Mouse (Mus musculus): ENCODE results near the gene Gm12184. TPM values are rescaled to one million over a fixed set of nuclear protein-coding genes. Genes with fewer than 3 reads are reported as not detected.
A peak's percentile ranks its signal among the peaks of the same experiment; 100 is the strongest.
"Not testable (repeated sequence)": the region's sequence is repeated elsewhere in the genome, so short reads cannot be mapped to it uniquely, and the experiment has no call there.

Gm12184 gene
- 7.2 and 10.0 TPM in 2 replicates for polyA plus RNA-seq (2016; fragmentation: Nextera tagmentation; extraction: Ambion mirVana)

DNA sequence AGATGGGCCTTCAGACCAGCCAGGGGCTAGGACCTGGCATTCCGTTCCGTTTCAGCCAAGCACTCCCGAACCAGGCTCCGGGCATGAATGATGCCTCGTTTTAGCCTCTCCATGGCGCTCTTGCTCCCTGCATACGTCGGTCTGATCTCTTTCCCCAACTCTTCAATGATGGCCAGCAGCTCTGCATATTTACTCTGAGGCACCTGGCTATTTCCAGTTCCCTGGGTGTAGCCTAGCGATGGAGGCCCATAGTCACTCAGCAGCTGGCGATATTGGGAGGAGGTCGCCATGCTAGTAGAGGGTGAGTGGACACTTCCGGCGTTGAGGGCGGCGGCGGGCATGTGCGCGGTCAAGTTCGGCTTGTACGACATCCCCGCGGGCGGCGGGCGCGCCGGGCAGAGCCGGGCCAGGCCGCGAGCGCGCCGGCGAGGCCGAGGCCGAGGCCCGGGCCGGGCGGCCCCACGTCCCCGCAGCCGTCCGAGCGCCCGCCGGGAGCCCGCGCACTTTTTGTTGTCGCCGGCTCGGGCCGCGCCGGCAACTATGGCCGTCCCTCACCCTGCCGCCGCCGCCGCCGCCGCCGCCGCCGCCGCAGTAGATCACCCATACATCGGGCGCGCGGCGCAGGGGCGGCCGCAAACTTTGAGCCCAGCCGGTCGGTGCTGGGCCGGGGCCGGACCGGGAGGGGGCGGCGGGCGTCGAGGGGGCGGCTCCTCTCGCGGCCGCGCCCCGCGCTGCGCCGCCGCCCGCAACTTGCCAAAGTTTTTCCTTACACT lies at the start of gene Gm12184, which contains the start of gene Trim7:
Gene Gm12184 (minus strand): TSS at position 677 of the 773 bp plus-strand sequence.
Gene Trim7 (plus strand): TSS at position 162 of the 773 bp plus-strand sequence.
- WGBS, result under 1% methylated on average over 32 of the region's 92 CpGs
- Histone ChIP-seq H3K27ac (0 out of 2 replicates have a peak within 1 kb of the TSS, but pooled peaks have one; percentile 40), H3K4me3 (peak within 1 kb of the TSS; percentile 41), H3K9ac (peak within 1 kb of the TSS; percentile 45; the same call in 1 of the 2 replicates), H3K4me1 (peaks cover 13% of the 10 kb centered on the region), H3K4me2 (replicated peaks) (peak within 1 kb of the TSS; percentile 59), H3K27me3 (peaks cover 26% of the 10 kb centered on the region)
- not testable (repeated sequence) for H3K9me3 ChIP-seq (replicated peaks); H3K36me3 ChIP-seq
- peak; percentile 80 for ATAC-seq (ENCODE audit: low FRiP score)

DNA sequence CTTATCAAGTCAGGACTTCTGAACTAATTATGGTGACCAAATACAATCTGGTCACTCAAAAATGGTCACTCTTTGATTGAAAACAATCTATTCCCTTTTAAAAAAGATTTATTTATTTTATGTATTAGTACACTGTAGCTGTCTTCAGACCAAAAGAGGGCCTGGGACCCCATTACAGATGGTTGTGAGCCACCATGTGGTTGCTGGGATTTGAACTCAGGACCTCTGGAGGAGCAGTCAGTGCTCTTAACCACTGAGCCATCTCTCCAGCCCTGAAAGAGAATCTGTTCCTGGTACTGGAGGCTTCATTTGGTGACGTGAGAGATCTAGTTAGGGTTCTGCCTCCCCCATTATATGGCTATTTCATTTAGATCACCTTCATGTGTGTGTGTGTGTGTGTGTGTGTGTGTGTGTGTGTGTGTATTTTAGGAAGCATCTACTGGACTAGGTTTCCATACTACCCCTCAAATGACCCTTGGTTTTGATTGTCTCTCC lies 48.9 kb upstream of the Gm12184 start:
- 89% methylated on average over 1 of the region's 1 CpGs for whole genome bisulfite sequencing

DNA sequence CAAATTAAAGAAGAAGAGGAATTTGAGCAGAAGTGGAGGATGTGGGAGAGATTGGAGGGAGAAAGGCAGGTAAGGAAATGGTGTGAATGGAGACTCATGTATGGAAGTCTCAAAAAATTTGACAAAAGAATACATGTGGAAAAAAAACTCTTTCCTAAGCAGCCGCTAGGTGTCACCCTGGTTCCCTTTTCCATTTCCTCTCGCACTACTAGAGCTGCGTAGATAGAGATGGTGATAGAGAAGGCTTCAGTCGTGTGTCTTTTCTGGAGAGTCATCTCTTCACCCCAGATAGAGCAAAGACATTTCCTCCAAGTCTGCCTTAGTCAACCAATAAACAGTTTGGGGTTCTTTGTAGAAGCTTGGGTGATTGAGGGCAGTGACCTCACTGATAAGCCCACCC lies 48.0 kb upstream of the Gm12184 start:
- Histone ChIP-seq H3K9ac (no peak overlapping the region), H3K4me1 (peaks cover 13% of the 10 kb centered on the region; the same call in 1 of the 2 replicates), H3K4me3 (no peak overlapping the region), H3K9me3 (replicated peaks) (no peaks in the 10 kb centered on the region), H3K27ac (no peak overlapping the region), H3K4me2 (replicated peaks) (no peak overlapping the region), H3K36me3 (no peaks in the 10 kb centered on the region), H3K27me3 (peaks cover 17% of the 10 kb centered on the region)
- WGBS, result 2% methylated on average over 4 of the region's 4 CpGs
- peak; percentile 55; the same call in 1 of the 2 replicates for ATAC-seq (ENCODE audit: low FRiP score)

More for the DNA sequence above, 48.9 kb upstream of the Gm12184 start:
- not testable (repeated sequence) for ATAC-seq (ENCODE audit: low FRiP score); H3K9ac ChIP-seq; H3K4me3 ChIP-seq; H3K4me2 ChIP-seq (replicated peaks); H3K27ac ChIP-seq; H3K36me3 ChIP-seq; H3K9me3 ChIP-seq (replicated peaks)
- H3K4me1 ChIP-seq, result peaks cover 13% of the 10 kb centered on the region; the same call in 1 of the 2 replicates
- peaks cover 17% of the 10 kb centered on the region for H3K27me3 ChIP-seq

DNA sequence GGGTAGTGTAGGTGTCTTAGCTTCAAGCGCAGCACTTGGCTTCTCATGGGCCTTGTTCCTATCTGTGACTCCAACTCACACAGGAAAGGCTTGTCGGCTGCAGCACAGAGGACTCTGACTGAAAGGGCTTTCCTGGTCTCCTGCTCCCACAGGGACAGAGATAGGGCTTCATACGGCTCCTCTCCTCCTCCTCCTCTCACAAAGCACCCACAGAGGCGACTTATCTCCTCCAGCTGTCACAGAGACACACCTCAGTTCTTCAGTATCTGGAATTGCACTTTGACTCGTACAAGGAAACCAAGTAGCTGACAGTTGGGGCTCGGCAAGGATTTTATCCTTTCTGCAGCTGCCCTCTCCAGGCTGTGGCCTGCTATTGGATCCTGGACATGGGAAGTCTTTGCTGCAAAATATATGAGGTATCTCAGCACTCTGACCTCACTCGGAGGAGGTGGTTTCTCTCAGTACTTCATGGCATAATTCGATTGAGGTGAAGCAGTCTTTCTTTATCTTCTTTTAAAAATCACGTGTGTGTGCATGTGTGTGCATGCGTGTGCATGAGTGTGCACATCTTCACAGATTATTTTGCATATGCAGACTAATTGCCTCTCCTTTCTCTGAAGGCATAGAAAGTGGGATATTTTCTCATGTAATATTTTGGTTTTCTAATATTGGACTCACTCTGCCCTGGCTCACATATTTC lies 47.3 kb upstream of the Gm12184 start:
- peaks cover 13% of the 10 kb centered on the region; the same call in 1 of the 2 replicates for H3K4me1 ChIP-seq
- H3K36me3 ChIP-seq, result no peaks in the 10 kb centered on the region
- no peaks in the 10 kb centered on the region for H3K9me3 ChIP-seq (replicated peaks)
- no peak overlapping the region for H3K4me2 ChIP-seq (replicated peaks)
- no peak overlapping the region for H3K9ac ChIP-seq
- 74% methylated on average over 10 of the region's 10 CpGs for WGBS
- no peak overlapping the region for H3K27ac ChIP-seq
- H3K27me3 ChIP-seq, result peaks cover 17% of the 10 kb centered on the region
- ATAC-seq (ENCODE audit: low FRiP score), result no peak
- no peak overlapping the region for H3K4me3 ChIP-seq

DNA sequence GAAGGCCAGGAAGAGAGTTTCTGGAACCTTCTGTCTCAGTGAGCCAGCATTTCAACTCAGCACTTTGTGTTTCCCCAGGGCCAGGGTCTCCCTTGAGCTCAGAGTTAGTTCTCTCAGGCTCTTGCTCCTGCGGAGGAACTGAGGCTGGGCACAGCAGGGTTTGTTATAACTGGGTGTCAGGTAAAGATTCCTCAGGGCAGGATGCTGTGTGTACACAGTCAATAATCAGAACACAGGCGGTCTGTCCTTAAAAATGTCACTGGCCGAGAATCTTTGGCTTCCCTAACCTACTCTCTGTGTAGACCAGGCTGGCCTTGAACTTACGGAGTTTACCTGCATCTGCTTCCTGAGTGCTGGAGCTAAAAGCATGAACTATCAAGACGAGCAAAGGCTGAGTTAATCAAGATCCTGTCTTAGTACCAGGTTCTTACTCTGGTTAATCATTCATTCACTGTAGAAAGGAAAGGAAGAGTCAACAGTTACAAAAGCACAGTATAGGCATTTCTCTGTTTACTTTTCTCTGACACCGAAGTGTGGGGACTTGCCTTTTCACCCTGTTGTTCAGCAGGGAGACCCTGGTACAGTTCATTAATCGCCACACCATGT lies 46.3 kb upstream of the Gm12184 start:
- no peak overlapping the region for H3K27ac ChIP-seq
- H3K4me3 ChIP-seq, result no peak overlapping the region
- no peak for ATAC-seq (ENCODE audit: low FRiP score)
- H3K4me2 ChIP-seq (replicated peaks), result no peak overlapping the region
- peaks cover 13% of the 10 kb centered on the region; the same call in 1 of the 2 replicates for H3K4me1 ChIP-seq
- WGBS, result 76% methylated on average over 7 of the region's 7 CpGs
- H3K27me3 ChIP-seq, result peaks cover 17% of the 10 kb centered on the region
- no peak overlapping the region for H3K9ac ChIP-seq
- H3K36me3 ChIP-seq, result no peaks in the 10 kb centered on the region
- H3K9me3 ChIP-seq (replicated peaks), result no peaks in the 10 kb centered on the region

DNA sequence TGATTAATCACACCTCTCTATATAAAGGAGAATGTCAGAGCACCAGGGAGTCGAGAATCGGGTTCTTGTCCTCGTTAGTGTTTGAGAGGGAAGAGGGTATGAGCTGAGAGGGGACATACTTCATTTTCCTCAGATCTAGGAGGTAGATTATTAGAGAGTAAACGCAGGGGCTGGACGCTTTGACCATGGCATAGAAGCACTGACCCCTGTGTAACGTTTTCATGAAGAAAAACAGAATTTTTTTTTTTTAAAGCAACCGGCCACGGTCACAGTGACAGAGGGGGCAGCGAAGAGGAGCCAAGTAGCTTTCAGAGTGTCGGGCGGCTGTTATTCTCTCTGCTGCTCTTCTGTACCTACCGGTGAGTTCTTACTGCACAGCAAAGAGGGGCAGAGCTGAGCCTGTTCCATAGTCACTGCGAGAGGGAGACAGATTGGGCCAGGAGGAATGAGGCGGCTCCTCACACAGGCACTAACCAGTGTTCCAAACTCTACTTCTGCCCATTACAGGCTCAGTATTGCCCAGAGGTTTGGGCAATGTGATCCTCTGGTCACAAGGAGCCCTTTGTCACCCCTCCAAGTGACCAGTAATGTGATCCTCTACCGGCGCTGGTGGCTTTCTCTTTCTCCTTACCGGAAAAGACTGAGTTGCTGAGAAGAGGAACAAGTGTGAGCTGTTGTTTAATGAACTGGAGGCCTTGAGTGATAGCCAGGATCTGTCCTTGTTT lies 45.5 kb upstream of the Gm12184 start:
- Histone ChIP-seq H3K9me3 (replicated peaks) (no peaks in the 10 kb centered on the region), H3K27me3 (peaks cover 17% of the 10 kb centered on the region), H3K4me3 (peak overlapping the region; percentile 31), H3K27ac (no peak overlapping the region), H3K36me3 (no peaks in the 10 kb centered on the region), H3K9ac (peak overlapping the region; percentile 49), H3K4me2 (replicated peaks) (peak overlapping the region; percentile 58), H3K4me1 (peaks cover 13% of the 10 kb centered on the region; the same call in 1 of the 2 replicates)
- 11% methylated on average over 17 of the region's 17 CpGs for WGBS
- no peak for ATAC-seq (ENCODE audit: low FRiP score)

DNA sequence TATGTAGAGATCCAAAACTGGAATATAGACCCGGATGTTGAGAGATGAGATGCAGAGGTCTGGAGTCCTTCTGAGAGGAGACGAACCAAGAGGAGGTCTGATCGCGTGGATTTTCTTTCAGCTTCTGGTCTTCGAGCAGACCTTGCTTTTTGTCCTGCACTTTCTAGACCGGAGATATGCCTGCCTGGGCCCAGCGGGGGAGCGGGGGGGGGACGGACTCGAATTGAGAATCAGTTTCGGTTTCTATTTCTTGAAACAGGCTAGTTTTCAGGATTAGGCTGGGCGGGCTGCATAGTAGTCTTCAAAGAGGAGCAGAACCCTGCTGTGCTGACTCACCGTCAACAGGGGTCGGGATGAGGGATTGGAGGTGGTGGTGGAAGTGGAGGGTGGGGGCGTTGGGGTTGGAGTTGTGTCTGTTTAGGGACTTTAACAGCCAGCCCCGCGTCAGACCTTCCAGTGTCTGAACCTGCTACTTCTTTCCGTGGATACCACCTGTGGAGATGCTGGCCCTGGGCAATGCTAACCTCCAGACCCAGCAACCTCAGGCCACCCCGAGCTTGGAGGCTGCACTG lies 44.8 kb upstream of the Gm12184 start, which contains the start of gene Irgm1:
Gene Irgm1 (minus strand): TSS at position 483 of the 572 bp plus-strand sequence.
- H3K36me3 ChIP-seq, result no peaks in the 10 kb centered on the region
- H3K4me1 ChIP-seq, result peaks cover 13% of the 10 kb centered on the region; the same call in 1 of the 2 replicates
- H3K9me3 ChIP-seq (replicated peaks), result no peaks in the 10 kb centered on the region
- H3K4me2 ChIP-seq (replicated peaks), result peak within 1 kb of the TSS; percentile 58
- no peak within 1 kb of the TSS for H3K27ac ChIP-seq
- peak within 1 kb of the TSS; percentile 49 for H3K9ac ChIP-seq
- 2% methylated on average over 19 of the region's 19 CpGs for WGBS
- ATAC-seq (ENCODE audit: low FRiP score), result peak; percentile 60; the same call in 1 of the 2 replicates
- peak within 1 kb of the TSS; percentile 31 for H3K4me3 ChIP-seq
- H3K27me3 ChIP-seq, result peaks cover 17% of the 10 kb centered on the region

DNA sequence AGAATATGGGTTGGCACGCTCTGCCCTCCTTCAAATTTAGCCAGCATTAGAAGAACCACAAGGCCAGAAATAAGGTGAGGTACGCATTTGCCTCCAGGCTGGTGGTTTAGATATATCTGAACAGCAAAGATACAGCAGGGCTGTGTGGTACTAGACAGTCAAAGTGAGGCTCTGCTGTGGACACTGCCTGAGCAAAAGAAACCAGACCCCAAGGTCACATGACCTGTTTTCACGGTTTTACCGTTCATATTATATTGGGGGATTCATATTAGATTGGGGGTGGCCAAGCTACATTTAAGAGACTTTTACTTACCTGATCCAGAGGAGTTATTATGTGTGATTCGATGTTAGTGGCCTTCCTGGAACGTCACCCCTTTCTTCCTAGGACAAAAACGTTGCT lies 44.3 kb upstream of the Gm12184 start:
- ATAC-seq (ENCODE audit: low FRiP score), result no peak
- H3K4me2 ChIP-seq (replicated peaks), result peak overlapping the region; percentile 58
- peak overlapping the region; percentile 31 for H3K4me3 ChIP-seq
- H3K27me3 ChIP-seq, result peaks cover 17% of the 10 kb centered on the region
- H3K4me1 ChIP-seq, result peaks cover 13% of the 10 kb centered on the region; the same call in 1 of the 2 replicates
- no peak overlapping the region for H3K27ac ChIP-seq
- H3K9me3 ChIP-seq (replicated peaks), result no peaks in the 10 kb centered on the region
- H3K9ac ChIP-seq, result peak overlapping the region; percentile 49; the same call in 1 of the 2 replicates
- whole genome bisulfite sequencing, result 40% methylated on average over 7 of the region's 7 CpGs
- no peaks in the 10 kb centered on the region for H3K36me3 ChIP-seq

DNA sequence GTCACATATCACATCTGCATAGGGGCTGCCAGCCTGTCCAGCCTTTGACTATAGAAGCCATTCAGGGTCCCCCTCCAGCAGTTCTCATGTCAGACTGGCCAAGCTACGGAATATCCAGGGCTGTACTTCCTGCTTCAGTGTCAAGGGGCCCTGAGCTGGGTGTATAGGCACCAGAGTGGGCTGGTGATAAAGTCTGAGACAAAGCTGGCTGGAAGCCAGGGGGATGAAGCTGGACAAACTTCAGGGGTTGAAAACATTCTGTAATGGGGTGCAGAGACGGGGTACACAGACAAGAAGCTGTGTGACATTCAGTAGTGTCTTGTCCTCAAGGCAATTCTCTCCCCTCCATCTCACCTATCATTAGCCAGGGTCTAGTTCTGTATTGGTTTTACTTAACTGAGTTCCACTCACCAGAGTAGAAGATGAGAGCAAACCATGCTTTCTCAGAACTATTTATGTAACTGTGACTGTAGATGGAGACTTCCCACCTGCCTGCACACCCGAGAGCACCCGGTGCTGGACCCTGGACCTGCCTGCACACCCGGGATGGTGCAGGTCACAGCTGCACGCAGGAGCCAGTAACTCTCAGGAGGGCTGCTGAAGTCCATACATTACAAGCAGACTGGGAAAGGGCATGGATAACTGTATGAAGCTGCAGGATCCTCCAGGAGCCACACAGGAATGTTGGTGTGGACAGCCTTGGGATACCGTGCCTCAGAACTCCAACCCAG lies 43.1 kb upstream of the Gm12184 start:
- no peaks in the 10 kb centered on the region for H3K36me3 ChIP-seq
- no peak for ATAC-seq (ENCODE audit: low FRiP score)
- H3K9me3 ChIP-seq (replicated peaks), result no peaks in the 10 kb centered on the region
- no peak overlapping the region for H3K4me3 ChIP-seq
- H3K27ac ChIP-seq, result no peak overlapping the region
- H3K4me2 ChIP-seq (replicated peaks), result no peak overlapping the region
- WGBS, result 71% methylated on average over 7 of the region's 7 CpGs
- H3K27me3 ChIP-seq, result peaks cover 15% of the 10 kb centered on the region
- peaks cover 13% of the 10 kb centered on the region; the same call in 1 of the 2 replicates for H3K4me1 ChIP-seq
- no peak overlapping the region for H3K9ac ChIP-seq

DNA sequence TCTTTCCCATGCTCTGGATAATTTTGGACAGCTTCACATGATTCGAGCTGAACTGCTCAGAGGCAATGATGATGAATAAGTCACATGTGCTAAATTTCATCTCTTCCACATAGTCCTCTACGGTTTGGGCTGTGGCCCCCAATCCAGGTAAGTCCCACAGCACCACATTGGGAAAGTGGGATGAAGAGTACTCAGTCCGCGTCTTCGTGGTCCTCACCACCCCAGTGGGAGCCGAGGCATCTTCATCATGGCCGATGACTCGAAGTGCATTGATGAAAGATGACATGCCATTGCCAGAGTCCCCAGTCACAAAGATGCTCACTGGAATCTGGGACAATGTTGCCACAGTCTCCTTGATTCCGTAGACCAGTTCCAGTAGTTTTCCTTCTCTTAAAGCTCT lies 40.0 kb upstream of the Gm12184 start:
- H3K36me3 ChIP-seq, result no peaks in the 10 kb centered on the region
- H3K4me2 ChIP-seq (replicated peaks), result no peak overlapping the region
- H3K4me1 ChIP-seq, result peaks cover 5% of the 10 kb centered on the region; the same call in 1 of the 2 replicates
- no peaks in the 10 kb centered on the region; the same call in 1 of the 2 replicates for H3K27me3 ChIP-seq
- H3K9ac ChIP-seq, result no peak overlapping the region
- no peaks in the 10 kb centered on the region for H3K9me3 ChIP-seq (replicated peaks)
- no peak overlapping the region for H3K4me3 ChIP-seq
- H3K27ac ChIP-seq, result no peak overlapping the region
- no peak for ATAC-seq (ENCODE audit: low FRiP score)
- WGBS, result 92% methylated on average over 9 of the region's 9 CpGs
